Mouse (Mus musculus): ENCODE data around the gene Papolb.
A peak's percentile ranks its signal among the peaks of the same experiment; 100 is the strongest.

The Papolb gene

DNA sequence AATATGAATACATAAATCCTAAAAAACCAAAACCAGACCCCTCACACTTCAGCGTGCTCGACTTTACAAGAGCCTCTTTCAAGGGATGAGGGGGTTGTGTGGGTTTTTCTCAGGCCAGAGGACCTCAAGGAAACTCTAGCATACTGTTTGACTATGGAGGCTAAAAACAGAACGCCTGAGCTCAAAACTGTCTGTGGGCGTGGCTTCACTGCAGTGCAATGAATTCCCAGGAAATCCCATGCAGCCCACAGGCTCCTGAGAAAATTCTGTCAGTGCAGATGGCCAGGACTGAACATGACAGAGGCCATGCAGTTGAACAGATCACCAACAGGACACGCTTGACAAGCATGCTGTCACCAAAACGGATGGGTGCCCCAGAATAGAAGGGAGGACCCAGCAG, 10.9 kb downstream of the Papolb start:
- no peak for DNase-seq

DNA sequence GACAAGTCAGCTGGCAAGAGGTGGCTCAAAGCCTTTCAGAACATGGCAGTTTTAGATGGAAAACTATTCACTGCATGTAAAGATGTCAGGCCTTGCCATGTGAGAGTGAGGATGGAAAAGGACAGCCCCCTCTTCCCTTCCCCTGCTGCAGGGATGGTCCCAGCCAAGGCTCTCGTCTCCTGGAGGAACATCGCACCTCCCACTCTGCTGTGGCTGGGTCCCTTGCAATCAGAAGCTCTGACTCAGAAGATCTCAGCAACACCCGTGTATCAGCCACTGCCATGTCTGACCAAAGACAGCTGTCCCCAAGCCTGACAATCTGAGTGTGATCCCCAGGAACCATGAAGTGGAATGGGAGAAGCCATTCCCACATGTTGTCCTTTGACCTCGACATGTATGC, 17.8 kb downstream of the Papolb start:
- DNase-seq: no peak

DNA sequence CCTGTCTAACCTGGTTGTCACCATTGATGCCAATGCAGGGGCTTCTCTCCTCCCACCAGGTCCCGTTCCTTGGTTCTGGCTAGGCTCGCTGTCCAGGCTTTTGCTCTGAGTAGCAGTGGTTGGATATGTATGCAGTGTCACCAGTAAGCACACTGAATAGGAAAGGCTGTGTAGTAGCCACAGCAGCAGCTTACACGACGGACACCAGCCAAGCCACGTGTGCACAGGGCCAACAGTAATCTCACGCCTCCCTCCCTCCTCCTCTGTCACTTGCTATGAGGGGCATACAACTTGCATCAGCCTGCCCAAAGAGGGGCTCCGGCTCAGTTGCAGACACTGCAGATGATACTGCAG, 19.8 kb downstream of the Papolb start:
- DNase-seq: peak; percentile 33

DNA sequence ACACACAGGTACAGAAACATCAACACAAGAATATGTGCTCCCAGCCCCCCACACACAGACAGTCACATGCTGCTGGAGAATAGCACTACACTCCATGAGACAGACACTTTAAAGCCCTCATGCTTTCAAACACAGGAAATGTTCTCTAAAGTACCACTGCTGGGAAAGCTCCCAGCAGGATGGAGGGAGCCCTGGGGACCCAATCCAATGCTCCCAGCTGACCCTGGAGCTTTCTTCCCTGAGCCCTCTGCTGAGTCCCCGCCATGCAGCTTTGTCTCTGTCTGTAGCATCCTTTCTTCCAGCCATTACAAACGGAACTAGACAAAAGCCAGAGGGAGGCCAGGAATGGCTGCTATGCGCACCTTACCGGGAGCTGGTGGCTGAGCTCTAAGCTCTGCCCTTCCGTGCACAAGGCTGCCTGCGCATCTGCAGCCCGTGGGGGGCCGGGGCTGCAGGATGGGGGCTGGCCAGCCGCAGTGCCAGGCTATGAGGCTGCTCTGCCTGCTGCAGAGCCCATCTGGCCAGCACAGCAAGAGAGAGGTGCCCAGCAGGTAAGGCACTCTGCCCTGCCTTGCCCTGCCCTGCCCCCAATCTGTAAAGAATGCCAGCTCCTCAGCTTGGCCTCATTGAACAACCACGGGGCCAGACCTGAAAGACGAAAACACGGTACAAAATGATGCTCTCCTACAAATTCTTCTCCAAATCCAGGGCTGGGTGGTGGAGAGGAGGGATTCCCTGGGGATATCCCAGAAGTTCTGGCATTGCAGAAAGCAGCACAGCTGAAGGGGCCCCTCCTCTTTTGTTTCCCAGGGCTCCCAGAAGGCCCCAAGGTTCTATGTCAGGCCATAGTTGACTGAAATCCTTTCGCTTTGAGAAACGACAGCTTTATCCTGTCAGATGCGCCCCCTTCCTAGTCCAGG, 20.5 kb downstream of the Papolb start:
- DNase-seq: peak; percentile 82

DNA sequence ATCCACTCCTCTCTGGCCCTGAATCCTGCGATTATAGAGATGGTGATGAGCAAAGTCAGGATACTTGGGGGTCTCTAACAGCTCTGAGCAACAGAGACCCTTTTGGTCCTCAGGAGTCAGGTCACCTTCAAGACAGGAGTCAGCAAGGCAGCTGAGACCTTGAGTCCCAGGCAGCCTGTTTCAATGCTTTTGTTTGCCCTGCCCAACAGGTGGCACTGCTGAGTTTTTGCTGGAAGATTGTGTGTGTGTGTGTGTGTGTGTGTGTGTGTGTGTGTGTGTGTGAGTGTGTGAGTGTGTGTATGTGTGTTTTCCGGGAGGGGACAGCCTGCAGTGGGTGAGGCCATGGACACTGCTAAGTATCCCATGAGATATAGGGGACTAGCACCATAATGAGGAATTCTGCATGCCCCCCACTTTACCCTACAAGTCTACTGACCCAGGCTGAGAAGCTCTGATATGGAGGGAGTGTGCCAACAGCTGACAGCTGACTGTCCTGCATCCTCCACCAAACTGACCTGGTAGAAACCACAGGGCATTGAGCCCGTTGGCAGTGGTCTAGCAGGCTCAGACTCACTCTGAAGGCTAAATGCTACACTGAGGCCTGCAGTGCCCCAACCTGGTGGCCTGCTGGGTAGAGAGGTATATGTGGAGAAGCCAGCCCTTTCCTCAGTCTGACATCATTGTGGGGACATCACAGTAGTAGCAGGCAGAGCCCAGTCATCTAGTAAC, 24.0 kb downstream of the Papolb start:
- DNase-seq: peak; percentile 34

DNA sequence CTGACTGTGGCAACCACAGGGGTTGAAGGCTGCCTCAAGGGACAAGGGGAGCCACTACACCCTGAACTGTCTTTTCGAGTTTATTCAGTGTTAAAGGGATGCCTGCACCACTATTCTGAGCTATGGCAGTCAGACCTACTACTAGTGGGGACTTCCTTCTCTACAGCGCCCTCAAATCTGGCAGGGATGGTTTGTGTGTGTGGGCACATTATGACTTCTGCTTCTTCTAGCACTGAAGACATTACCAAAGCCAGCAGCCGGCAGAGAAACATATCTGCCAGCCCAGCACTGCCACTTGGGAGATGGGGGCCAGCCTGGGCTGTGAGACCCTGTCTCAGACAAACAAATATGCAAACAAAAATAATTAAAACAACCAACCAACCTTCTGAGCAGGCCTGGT, 25.7 kb downstream of the Papolb start:
- DNase-seq: no peak

DNA sequence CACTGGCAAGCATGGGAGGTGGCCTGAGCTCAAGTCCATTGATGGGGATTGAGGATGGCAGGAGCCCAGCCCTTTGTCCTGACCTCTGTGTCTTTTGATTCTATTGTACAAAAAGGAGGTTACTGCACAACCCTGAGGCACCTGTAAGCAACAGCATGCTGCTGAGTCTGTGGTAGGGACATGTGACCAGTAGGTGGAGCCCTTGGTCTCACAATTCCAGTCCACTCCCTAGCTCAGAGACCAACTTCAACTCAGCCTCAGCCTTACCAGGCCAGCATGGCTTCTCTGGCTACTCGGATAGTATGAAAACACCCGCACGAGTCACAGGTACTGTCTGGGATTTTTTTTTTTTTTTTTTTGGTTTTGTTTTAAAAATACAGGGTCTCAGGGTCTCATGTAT, 27.5 kb downstream of the Papolb start:
- peak; percentile 87 for DNase-seq

DNA sequence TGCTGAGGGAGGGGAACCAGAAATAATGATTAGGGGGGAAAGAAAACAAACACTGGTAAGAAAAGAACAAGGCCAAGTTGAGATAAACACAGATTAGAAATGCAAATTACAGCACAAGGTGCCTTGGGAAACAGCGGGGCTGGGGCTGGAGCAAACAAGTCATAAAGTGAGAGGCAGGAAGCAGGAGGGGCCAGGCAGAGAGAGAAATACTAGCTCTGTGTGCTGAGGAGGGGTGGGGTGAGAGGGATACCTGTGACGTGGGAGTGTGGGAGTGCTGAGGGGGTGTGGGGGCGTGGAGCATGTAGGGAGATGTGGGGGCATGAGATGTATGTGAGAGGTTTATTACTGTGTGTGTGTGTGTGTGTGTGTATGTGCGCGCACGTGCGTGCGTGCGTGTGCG, 29.0 kb downstream of the Papolb start:
- no peak for DNase-seq

DNA sequence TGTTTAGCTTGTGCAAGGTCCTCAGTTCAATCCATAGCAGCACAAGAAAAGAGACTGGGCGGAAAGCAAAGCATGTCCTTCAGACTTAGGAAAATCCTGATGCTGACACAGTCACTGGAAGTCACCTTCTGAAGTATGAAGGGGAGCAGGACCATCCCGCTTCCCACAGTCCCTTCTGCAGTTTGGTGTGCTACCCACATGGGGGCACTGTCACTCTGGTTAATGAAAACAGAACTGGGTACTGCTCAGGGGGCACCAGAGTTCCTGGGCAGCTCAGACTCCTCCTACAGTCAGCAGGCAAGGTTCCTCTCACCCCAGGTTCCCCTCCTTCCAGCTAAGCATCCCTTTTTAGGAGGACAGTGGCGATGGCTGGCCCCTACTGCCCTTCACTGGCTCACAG, 30.9 kb downstream of the Papolb start:
- DNase-seq: no peak

DNA sequence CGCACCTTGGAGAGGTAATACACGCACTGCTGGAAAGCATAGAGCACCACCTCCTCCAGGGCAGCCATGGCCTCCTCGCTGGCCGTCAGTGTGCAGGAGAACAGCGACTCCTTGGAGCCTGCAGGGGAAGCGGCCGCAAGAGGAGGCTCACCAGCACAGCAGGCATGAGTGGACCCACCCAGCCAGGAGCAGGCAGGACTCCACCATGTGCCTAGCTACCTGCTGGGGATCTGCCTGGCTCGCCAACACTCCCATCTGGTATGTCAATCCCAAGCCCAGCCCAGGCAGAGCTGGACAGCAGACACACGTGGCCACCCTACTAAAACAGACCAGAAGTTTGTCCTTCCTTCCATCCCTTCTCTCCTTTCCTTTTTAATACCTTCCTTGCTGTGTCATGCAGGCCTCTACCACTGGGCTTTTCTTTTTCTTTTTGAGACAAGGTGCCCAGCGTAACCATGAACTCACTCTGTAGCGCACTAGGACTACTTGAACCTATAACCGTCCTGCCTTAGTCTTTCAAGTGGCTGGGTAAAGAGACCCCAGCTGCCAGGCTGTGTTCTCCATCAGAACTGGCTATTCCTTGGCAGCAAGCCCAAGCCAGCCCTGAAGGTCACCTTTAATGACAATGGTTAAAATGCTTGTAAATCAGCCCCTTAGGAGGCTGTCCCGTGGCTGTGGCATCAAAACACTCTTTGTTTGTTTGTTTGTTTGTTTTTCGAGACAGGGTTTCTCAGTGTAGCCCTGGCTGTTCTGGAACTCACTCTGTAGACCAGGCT, 34.4 kb downstream of the Papolb start:
- peak; percentile 69 for DNase-seq

DNA sequence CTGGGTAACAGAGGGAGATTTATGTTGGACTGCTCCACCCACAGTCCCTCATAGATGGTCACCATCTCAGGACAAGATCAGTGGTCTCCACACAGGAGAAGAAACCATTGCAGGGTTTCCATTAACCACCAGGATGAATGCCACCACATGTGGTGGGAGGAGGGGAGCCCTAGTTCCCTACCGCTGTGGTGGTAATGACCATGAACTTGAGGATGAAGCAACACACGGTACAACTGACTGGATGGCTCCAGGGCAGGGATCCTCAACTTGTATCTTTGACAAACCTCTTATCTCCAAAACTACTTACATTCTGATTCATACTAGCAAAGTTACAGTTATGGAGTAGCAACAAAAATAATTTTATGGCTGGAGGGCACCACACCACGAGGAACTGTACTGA, 36.6 kb downstream of the Papolb start:
- no peak for DNase-seq

DNA sequence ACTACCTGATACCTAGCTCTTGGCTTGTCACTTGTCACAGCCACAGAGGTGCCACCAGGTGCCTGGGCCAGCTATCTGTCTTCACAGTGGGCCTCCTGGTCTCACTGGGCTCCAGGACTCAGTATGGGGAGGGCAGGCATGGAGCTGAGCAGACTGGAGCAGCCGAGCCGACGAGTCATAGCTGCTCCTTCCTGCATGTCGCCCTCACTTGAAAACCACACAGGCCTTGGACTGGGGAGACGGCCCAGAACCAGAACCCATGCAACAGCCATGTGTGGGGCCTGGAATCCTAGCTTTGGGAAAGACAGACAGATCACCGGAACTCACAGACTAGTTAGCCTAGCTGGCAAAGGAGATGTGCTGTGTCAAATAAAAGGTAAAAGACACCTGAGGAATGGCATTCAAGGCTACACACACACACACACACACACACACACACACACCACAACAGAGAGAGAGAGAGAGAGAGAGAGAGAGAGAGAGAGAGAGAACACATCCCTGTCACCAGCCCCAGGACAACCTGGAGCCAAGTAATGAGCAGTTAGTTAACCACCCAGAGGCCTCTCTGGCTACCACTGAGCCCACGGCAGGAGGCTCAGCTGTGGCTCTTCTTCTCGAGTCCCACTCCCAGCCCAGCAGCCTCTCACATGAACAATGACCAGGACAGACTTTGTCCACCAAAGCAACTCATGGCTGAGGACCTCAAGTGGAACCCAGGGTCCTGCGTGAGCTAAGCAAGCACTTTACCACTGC, 39.7 kb downstream of the Papolb start:
- no peak for DNase-seq

DNA sequence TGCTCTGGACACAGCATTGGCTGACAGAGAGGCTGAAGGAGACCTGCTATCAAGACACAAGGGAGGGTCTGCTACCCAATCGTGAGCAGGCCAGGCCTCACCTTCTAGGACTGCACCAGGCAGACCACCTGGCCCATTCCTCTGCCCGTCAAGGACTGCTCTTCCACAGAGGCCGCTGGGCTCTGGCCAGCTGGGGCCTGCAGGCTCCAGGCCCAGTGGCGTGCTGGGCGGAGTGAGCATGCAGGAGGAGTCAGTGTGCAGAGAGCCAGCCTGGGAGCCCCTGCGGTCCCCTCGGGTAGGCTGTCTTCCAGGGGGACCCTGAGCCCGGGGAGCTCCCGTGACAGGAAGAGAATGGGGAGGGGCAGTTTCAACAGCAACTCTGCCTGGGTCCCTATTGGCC, 43.2 kb downstream of the Papolb start:
- DNase-seq: no peak

DNA sequence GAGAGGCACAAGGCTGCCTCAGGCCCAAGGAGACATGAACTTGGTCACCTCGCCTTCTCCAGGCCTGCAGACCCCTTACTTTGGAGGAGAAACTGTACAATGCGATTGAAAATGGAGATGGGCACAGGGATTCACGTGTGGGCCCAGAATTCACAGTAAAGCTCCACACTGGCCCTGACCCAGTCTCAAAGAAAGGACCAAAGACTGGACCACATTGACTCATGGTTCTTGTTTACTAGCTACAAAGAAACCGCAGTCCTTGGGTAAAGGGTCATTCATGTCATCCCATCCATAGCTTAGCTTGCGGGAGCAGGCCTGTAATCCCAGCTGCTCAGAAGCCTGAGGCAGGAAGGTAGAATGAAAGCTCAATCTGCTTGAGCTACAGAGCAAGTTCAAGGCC, 46.3 kb downstream of the Papolb start:
- no peak for DNase-seq

DNA sequence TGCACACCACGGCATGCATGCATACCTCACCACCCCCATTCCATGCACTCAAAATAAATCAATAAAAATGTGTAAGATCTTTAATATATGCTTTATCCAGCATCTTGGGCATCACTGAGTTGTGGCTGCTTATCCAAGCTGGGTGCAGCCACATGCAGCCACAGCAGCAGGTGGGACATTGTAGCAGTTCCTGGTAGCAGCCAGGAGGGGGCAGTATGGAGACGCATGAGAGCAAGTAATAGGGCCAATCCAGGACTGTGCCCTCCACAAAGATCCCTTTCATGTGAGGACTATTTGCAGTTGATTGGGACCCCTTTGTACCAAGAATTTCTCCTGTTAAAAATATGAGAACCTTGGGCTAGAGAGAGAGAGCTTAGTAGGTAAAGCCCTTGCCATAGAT, 47.4 kb downstream of the Papolb start:
- DNase-seq: no peak

DNA sequence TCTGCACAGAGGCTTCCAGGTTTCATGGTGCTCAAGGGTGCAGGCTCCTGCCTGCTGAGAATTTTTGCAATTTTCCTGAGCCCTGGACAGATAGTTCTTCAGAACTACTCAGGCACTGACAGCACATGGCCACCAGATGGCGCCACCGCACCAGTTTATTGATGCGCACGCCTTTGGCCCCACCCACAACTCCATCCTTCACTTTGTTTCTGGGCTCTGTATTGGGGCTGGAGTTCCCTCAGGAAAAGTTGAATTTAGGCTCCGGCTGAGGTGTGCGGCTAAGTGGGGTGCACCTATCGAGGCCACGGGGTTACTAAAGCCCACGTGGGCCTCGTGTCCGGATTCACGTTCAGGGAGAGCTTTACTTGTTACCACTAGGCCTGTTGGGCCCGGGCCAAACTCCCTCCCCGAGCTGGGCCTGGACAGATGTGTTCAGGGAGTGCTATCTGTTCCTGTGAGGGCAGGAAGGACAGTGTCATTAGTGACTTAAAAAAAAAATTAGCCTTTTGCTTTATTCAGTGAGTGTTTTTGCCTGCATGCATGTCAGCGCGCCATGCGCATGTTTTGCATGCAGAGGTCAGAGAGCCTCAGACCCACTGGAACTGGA, 50.9 kb downstream of the Papolb start:
- DNase-seq: peak; percentile 80

DNA sequence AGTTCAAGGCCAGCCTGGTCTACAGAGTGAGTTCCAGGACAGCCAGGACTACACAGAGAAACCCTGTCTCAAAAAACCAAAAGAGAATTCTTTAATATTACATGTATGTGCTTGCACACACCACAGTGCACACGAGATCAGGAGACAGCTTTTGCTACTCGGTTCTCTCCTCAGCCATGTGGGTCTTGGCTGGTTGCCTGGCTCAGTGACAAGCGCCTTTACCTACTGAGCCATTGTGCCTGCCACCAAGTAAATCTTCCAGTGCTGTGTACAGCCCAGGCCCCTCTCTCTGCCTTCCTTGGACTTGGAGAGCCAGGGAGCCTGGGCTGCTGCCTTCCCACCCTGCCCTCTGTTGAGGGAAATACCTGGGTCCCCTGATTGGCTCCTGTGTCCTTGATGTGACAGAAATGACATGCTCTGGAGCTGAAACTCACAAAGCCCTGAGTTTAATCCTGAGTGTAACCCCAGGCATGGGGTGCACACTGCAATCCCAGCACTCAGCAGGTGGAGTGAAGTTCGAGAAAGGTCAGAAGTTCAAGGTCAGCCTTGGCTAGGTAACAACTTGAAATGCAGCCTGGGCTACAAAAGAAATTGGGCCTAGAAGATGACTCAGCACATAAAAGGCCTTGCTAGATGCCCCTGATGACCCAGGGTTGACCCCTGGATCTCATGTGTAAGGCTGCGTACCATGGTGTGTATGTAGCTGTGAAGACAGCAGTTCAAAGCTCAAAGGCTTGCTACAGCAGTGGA, 51.8 kb downstream of the Papolb start:
- no peak for DNase-seq

DNA sequence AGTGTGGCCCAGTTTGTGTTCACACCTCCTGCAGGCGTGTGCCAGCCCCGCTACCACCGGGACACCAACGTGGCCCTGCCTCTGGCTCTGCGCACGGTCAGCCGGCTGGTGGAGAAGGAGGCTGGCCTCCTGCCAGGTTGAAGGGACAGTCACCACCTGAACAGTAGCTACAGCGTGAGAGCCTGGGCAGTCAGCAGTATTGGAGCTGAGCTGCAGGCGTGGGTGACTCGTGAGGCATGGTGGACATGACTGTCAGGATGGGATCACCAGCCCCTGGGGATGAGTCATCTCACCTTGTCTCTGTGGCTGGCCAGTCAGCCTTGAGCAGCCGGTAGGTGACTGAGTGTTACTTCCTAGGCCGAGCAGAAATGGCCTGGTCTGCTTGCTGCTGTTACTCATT, 52.5 kb downstream of the Papolb start:
- peak; percentile 59 for DNase-seq
